Mouse (Mus musculus): ENCODE results near the gene Rps6ka3. TPM values are rescaled to one million over a fixed set of nuclear protein-coding genes. Genes with fewer than 3 reads are reported as not detected.

Gene Rps6ka3
- polyA plus RNA-seq (2015; fragmentation: Nextera tagmentation; extraction: Ambion mirVana): 2.7 and 3.0 TPM in 2 replicates

- Histone ChIP-seq H3K4me1 (ENCODE audit: control insufficient read depth, insufficient read depth, low read length) (no peaks in the 10 kb centered on the region), H3K4me3 (ENCODE audit: low read depth, low read length) (no peak within 1 kb of the TSS), H3K36me3 (ENCODE audit: control insufficient read depth, insufficient read depth, low read length) (no peaks in the 10 kb centered on the region), H3K9me3 (replicated peaks; ENCODE audit: control insufficient read depth, low read length, poor library complexity, severe bottlenecking) (no peaks in the 10 kb centered on the region), H3K4me2 (ENCODE audit: low read length) (no peak within 1 kb of the TSS), H3K27ac (ENCODE audit: low read length) (no peak within 1 kb of the TSS), H3K27me3 (ENCODE audit: control insufficient read depth, insufficient read depth, low read depth, low read length) (no peaks in the 10 kb centered on the region; the same call in 1 of the 2 replicates), H3K9ac (ENCODE audit: low read depth, low read length) (no peak within 1 kb of the TSS)
- WGBS: 96% methylated on average over 4 of the region's 4 CpGs
- no peak for ATAC-seq
These were observed at the start of gene Rps6ka3 for GRCm38 (mm10) chrX:159210007-159210406. TSS of gene Rps6ka3 (plus strand) at chrX:159210307.

GRCm38 (mm10) chrX:159169200-159169599, 40.9 kb upstream of the Rps6ka3 start:
- no peaks in the 10 kb centered on the region for H3K36me3 ChIP-seq (ENCODE audit: control insufficient read depth, insufficient read depth, low read length)
- ATAC-seq: no peak
- no peaks in the 10 kb centered on the region for H3K4me1 ChIP-seq (ENCODE audit: control insufficient read depth, insufficient read depth, low read length)
- no peaks in the 10 kb centered on the region for H3K9me3 ChIP-seq (replicated peaks; ENCODE audit: control insufficient read depth, low read length, poor library complexity, severe bottlenecking)
- no peak overlapping the region for H3K27ac ChIP-seq (ENCODE audit: low read length)
- 85% methylated on average over 2 of the region's 2 CpGs for WGBS
- no peaks in the 10 kb centered on the region for H3K27me3 ChIP-seq (ENCODE audit: control insufficient read depth, insufficient read depth, low read depth, low read length)
- H3K4me2 ChIP-seq (ENCODE audit: low read length): no peak overlapping the region
- no peak overlapping the region for H3K4me3 ChIP-seq (ENCODE audit: low read depth, low read length)
- no peak overlapping the region for H3K9ac ChIP-seq (ENCODE audit: low read depth, low read length)

GRCm38 (mm10) chrX:159171579-159171978, 38.5 kb upstream of the Rps6ka3 start:
- H3K36me3 ChIP-seq (ENCODE audit: control insufficient read depth, insufficient read depth, low read length): no peaks in the 10 kb centered on the region
- no peaks in the 10 kb centered on the region for H3K4me1 ChIP-seq (ENCODE audit: control insufficient read depth, insufficient read depth, low read length)
- H3K4me3 ChIP-seq (ENCODE audit: low read depth, low read length): no peak overlapping the region
- H3K9ac ChIP-seq (ENCODE audit: low read depth, low read length): no peak overlapping the region
- 57% methylated on average over 2 of the region's 2 CpGs for WGBS
- H3K27ac ChIP-seq (ENCODE audit: low read length): no peak overlapping the region
- H3K9me3 ChIP-seq (replicated peaks; ENCODE audit: control insufficient read depth, low read length, poor library complexity, severe bottlenecking): no peaks in the 10 kb centered on the region
- H3K27me3 ChIP-seq (ENCODE audit: control insufficient read depth, insufficient read depth, low read depth, low read length): no peaks in the 10 kb centered on the region
- no peak overlapping the region for H3K4me2 ChIP-seq (ENCODE audit: low read length)
- ATAC-seq: no peak

DNA sequence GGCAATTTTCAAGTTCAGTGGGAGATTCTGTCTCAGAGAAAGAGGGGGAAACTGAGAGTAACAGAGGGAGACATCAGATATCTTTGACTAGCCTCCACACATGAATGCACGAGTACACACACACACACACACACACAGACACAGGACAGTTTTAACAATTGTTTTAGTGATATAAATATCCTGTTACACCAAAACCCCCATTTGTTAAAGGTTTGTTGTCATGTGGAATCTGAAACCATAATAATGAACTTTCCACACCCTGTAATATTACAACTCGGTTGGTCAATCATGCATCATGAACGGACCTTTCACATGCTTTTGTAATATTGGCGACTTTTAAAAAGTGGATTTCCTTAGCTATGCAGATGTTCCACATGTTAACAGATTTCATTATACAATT, 18.5 kb upstream of the Rps6ka3 start:
- Histone ChIP-seq H3K36me3 (ENCODE audit: control insufficient read depth, insufficient read depth, low read length) (no peaks in the 10 kb centered on the region), H3K27ac (ENCODE audit: low read length) (no peak overlapping the region), H3K4me1 (ENCODE audit: control insufficient read depth, insufficient read depth, low read length) (no peaks in the 10 kb centered on the region), H3K27me3 (ENCODE audit: control insufficient read depth, insufficient read depth, low read depth, low read length) (0 out of 2 replicates have a peak, but pooled peaks cover 3% of the 10 kb centered on the region), H3K4me3 (ENCODE audit: low read depth, low read length) (no peak overlapping the region), H3K9ac (ENCODE audit: low read depth, low read length) (no peak overlapping the region), H3K4me2 (ENCODE audit: low read length) (no peak overlapping the region), H3K9me3 (replicated peaks; ENCODE audit: control insufficient read depth, low read length, poor library complexity, severe bottlenecking) (no peaks in the 10 kb centered on the region)
- no peak for ATAC-seq
- WGBS: 83% methylated on average over 4 of the region's 4 CpGs

DNA sequence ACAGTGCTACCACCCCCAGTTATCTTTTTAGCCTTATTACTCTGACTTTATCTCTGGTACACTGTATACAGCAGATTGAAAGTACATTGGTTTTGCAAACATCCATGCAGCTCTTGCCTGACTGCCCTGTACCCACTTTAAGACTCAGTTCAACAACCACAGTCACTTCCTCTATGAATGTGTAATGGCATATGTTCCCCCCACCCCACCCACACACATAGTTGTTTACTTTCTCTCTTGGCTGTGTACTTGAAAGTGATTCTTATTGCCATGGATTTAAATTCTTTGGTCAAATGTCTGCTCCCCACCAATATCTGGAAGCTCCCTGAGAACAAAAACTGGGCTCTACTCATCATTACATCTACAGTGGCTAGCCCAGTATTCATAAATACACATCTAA, 10.6 kb upstream of the Rps6ka3 start:
- ATAC-seq: no peak
- H3K4me3 ChIP-seq (ENCODE audit: low read depth, low read length): no peak overlapping the region
- H3K36me3 ChIP-seq (ENCODE audit: control insufficient read depth, insufficient read depth, low read length): no peaks in the 10 kb centered on the region
- H3K9me3 ChIP-seq (replicated peaks; ENCODE audit: control insufficient read depth, low read length, poor library complexity, severe bottlenecking): no peaks in the 10 kb centered on the region
- H3K27ac ChIP-seq (ENCODE audit: low read length): no peak overlapping the region
- no peak overlapping the region for H3K4me2 ChIP-seq (ENCODE audit: low read length)
- no peaks in the 10 kb centered on the region for H3K4me1 ChIP-seq (ENCODE audit: control insufficient read depth, insufficient read depth, low read length)
- H3K9ac ChIP-seq (ENCODE audit: low read depth, low read length): no peak overlapping the region
- H3K27me3 ChIP-seq (ENCODE audit: control insufficient read depth, insufficient read depth, low read depth, low read length): no peaks in the 10 kb centered on the region

DNA sequence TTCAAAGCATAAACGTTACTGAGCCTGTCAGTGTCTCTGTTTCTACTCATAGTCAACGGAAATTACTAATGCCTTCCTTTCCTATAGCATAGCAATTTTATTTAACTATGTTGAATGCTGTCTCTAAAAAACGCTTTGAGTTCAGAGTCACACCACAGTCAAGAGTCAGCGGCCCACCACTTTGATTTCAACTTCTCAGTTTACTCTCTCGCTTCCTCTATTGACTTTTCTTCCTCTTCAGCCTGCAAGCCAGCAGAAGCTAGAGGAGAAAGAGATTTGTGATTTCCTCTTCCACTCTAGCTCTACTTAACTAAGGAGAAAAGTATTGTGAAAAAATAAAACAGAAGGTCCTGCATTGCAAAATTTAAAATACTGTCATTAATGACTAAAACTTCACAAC, 10.0 kb upstream of the Rps6ka3 start:
- Histone ChIP-seq H3K4me2 (ENCODE audit: low read length) (no peak overlapping the region), H3K27me3 (ENCODE audit: control insufficient read depth, insufficient read depth, low read depth, low read length) (no peaks in the 10 kb centered on the region), H3K4me1 (ENCODE audit: control insufficient read depth, insufficient read depth, low read length) (no peaks in the 10 kb centered on the region), H3K9me3 (replicated peaks; ENCODE audit: control insufficient read depth, low read length, poor library complexity, severe bottlenecking) (no peaks in the 10 kb centered on the region), H3K9ac (ENCODE audit: low read depth, low read length) (no peak overlapping the region), H3K27ac (ENCODE audit: low read length) (no peak overlapping the region), H3K36me3 (ENCODE audit: control insufficient read depth, insufficient read depth, low read length) (no peaks in the 10 kb centered on the region), H3K4me3 (ENCODE audit: low read depth, low read length) (no peak overlapping the region)
- no peak for ATAC-seq
- WGBS: 83% methylated on average over 5 of the region's 5 CpGs

DNA sequence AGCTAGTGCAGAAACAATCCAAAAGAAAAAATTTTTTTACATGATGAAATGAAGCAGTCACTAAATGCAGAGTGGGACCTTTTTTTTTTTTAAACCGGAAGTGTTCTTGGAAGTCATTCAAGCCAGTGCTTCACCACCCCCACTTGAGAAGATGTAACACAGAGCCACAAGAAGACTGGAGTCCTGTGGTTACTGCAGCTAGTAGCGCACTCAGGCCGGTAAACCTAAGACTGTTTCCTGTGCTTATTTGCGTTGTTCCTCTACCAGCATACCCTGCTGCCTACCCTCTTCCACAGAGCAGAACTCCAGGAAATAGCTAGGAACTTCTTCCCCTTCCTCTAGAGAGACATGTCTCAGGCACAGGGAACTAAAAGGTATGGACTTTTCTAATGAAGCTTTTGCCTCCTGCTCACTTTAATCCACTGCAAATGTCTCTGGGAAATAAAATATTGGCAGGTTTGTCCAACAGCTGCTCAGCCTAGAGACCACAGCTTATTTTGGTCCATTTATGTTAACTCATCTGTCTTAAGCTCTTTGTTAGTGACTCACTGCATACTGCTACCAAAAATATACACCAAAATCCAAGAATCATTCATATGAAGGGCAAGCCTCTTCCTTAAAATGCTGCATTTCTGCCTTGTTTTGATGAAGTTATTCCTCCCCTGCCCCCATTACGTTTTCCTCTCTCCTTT, 931 bp downstream of the Rps6ka3 start:
- Histone ChIP-seq H3K27ac (ENCODE audit: low read length) (no peak overlapping the region), H3K9ac (ENCODE audit: low read depth, low read length) (no peak overlapping the region), H3K36me3 (ENCODE audit: control insufficient read depth, insufficient read depth, low read length) (no peaks in the 10 kb centered on the region), H3K27me3 (ENCODE audit: control insufficient read depth, insufficient read depth, low read depth, low read length) (no peaks in the 10 kb centered on the region; the same call in none of the 2 replicates), H3K4me3 (ENCODE audit: low read depth, low read length) (no peak overlapping the region), H3K4me1 (ENCODE audit: control insufficient read depth, insufficient read depth, low read length) (no peaks in the 10 kb centered on the region), H3K4me2 (ENCODE audit: low read length) (no peak overlapping the region), H3K9me3 (replicated peaks; ENCODE audit: control insufficient read depth, low read length, poor library complexity, severe bottlenecking) (no peaks in the 10 kb centered on the region)
- no peak for ATAC-seq
- 67% methylated on average over 5 of the region's 5 CpGs for WGBS

DNA sequence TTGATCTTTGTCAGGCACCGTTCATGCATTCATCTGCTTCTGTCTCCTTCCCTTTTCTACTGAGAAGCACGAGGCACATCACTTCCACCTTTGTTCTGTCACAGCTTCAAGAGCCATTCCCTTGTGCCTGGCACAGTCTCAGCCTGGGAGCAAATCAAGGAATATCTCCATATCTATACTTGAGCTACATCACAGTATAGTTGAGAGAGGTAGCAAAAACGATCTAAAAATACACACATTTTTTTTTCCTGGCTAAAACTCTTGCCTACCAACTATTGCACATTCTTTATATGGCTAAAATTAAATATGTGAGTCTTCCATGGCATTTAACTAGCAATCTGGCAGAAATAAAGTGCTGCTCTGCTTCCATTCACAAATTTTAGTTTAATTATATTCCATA, 5.1 kb downstream of the Rps6ka3 start:
- H3K36me3 ChIP-seq (ENCODE audit: control insufficient read depth, insufficient read depth, low read length): no peaks in the 10 kb centered on the region
- WGBS: 29% methylated on average over 3 of the region's 3 CpGs
- H3K27me3 ChIP-seq (ENCODE audit: control insufficient read depth, insufficient read depth, low read depth, low read length): no peaks in the 10 kb centered on the region; the same call in 1 of the 2 replicates
- no peak overlapping the region for H3K4me3 ChIP-seq (ENCODE audit: low read depth, low read length)
- no peaks in the 10 kb centered on the region for H3K9me3 ChIP-seq (replicated peaks; ENCODE audit: control insufficient read depth, low read length, poor library complexity, severe bottlenecking)
- no peak for ATAC-seq
- H3K9ac ChIP-seq (ENCODE audit: low read depth, low read length): no peak overlapping the region
- no peak overlapping the region for H3K4me2 ChIP-seq (ENCODE audit: low read length)
- H3K27ac ChIP-seq (ENCODE audit: low read length): no peak overlapping the region
- no peaks in the 10 kb centered on the region for H3K4me1 ChIP-seq (ENCODE audit: control insufficient read depth, insufficient read depth, low read length)

DNA sequence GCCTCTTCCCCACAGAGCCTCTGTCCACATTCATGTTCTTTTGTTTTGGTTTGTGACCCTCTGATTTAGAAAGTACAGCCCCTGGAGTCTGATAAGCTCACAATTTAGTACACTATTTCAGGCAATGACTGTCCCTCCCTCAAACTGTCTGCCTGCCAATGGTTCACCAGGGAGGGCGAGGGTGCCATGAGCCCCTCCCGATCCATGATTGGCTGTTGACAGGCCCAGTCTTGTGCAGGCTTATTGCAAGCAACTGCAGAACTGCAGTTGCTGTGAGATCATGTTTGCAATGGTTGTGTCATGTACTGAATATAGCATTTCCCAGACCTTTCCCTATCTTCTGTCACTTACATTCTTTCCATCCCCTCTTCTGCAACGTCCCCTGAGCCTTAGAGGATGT, 12.4 kb downstream of the Rps6ka3 start:
- Histone ChIP-seq H3K9ac (ENCODE audit: low read depth, low read length) (no peak overlapping the region), H3K27ac (ENCODE audit: low read length) (no peak overlapping the region), H3K4me3 (ENCODE audit: low read depth, low read length) (no peak overlapping the region), H3K36me3 (ENCODE audit: control insufficient read depth, insufficient read depth, low read length) (no peaks in the 10 kb centered on the region), H3K4me2 (ENCODE audit: low read length) (no peak overlapping the region), H3K27me3 (ENCODE audit: control insufficient read depth, insufficient read depth, low read depth, low read length) (no peaks in the 10 kb centered on the region), H3K4me1 (ENCODE audit: control insufficient read depth, insufficient read depth, low read length) (no peaks in the 10 kb centered on the region), H3K9me3 (replicated peaks; ENCODE audit: control insufficient read depth, low read length, poor library complexity, severe bottlenecking) (no peaks in the 10 kb centered on the region)
- 72% methylated on average over 3 of the region's 3 CpGs for WGBS
- no peak for ATAC-seq

Measured in midbrain, embryonic 16.5 days (tissue).